Mouse (Mus musculus) Muller cell, postnatal 12 days (primary cell): ENCODE measurements around the gene Dock9.
"Not testable (repeated sequence)": the region's sequence is repeated elsewhere in the genome, so short reads cannot be mapped to it uniquely, and the experiment has no call there.

ENCODE experiments used
- DNase-seq: peaks from one replicate; pipeline ENCODE4 v3.0.0-alpha.2; 2015; ENCODE audit errors: inconsistent ontology term

Dock9 gene

GRCm38 (mm10) chr14:121737277-121737676 is 60.4 kb downstream of the Dock9 start:
- DNase-seq: no peak

DNA sequence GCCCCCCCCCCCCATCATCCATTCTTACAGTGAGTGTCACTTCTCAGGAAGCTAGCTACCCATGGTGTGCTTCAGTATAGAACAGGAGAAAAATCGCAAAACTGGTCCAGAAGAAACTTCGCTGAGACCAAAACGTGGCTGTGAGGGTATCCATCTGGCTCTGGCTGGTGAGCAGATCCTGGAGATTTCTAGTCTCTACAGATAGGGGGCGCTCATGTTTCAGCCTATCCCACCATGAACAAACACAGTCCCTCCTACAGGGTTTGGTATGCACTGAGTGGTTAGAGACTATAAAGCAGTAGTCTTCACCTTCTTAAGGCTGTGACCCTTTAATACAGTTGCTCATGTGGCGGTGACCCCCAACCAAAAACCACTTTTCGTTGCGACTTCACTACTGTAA is 62.0 kb downstream of the Dock9 start:
- no peak for DNase-seq

DNA sequence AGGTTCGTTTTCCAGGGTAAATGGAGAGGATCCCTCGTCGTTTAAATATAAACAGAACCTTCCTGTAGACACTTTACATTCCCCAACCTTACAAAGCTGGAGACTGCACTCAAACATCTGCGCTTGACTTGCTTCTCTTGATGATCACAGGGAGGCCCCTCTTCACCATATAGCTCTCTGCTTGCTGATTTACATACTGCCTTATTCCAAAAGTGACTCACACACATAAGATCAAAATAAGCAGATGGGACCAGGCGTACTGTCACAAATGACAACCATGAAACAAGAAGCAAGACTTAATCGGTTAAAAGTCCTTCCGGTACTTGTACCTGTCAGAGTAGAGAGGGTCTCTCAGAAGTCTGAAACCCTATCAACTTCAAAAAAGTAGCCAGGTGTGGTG is 63.4 kb downstream of the Dock9 start:
- DNase-seq: no peak

GRCm38 (mm10) chr14:121733694-121734093 is 63.9 kb downstream of the Dock9 start:
- DNase-seq: no peak

- DNase-seq: no peak
These were observed 65.4 kb downstream of the Dock9 start for GRCm38 (mm10) chr14:121732196-121732595.

DNA sequence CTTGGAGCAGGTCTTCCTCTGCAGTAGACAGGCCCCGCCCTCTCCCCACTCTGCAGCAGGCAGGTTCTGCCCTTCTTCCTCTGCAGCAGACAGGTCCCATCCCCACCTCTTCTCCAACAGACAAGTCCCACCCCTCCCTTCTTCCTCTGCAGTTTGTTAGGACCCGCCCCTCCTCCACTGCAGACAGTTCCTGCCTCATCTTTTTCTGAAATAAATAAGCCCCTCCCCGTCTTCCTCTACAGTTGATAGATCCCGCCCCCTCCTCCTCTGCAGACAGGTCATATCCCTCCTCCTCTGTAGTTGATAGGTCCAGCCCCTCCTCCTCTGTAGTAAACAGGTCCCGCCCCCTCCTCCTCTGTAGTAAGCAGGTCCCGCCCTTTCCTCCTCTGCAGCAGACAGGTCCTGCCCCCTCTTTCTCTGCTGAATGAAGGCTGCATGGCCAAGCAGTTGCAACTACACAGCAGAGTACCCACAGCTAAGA is 65.9 kb downstream of the Dock9 start:
- no peak for DNase-seq

- DNase-seq: no peak
These were observed 66.7 kb downstream of the Dock9 start for GRCm38 (mm10) chr14:121730966-121731365.

- DNase-seq: no peak
These were observed 69.6 kb downstream of the Dock9 start for GRCm38 (mm10) chr14:121727996-121728395.

GRCm38 (mm10) chr14:121724501-121724900 is 73.1 kb downstream of the Dock9 start:
- DNase-seq: no peak

GRCm38 (mm10) chr14:121722774-121723173 is 74.9 kb downstream of the Dock9 start:
- no peak for DNase-seq

GRCm38 (mm10) chr14:121721431-121721830 is 76.2 kb downstream of the Dock9 start:
- no peak for DNase-seq

DNA sequence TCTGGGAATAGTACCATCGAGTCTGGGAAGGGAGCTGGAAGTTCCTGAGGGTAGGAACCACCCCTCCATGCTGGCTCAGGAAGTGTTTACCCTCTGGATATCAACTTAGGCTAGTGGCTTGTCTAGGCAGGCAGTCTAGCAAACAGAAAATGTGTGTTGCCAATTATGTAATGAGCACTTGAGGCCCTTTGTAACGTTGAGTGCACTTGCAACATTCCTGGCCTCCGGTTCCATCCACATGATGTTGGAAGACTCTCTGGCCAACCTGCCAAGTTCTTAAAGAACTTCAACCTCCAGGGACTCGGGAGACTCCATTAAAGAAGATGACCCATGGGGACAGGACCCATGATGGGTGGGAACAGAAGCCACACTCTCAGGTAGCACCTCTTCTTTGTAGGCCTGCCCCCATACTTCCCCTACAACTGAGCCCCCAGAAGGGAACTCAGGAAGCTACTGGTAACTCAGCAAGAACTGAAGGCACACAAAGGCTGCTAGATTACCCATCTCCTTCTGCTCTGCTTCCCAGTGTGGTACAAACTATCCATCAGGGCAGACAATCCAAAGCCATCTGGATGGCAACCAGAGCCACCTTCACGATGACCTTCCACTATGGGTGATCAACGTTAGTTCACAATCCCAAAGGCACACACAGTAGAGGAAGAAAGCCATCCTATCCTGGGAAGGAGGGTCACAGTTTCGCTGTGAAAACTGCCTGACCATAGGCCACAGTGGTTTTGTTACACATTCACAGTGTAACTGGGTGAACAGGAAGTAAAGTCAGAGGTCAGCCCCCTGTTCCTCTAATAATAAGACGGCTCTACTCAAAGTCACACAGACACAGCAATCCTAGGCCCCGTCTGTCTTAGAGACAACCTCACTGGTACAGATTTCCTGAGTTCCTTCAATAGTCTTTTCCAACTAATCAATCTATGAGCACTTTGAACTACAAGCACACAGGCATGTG is 77.7 kb downstream of the Dock9 start:
- DNase-seq: no peak

DNA sequence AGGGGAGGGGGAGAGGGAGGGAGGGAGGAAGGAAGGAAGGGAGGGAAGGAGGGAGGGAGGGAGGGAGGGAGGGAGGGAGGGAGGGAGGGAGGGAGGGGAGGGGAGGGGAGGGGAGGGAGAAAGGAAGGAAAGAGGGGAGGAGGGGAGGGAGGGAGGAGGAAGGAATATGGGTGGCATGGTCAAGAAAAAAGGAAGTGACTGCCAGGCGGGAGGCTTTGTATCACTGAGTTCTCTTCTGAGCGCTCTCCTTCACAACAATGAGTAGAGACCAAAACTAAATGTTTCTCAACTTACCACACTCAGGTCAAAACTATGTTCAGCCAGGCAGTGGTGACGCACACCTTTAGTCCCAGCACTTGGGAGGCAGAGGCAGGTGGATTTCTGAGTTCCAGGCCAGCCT is 82.8 kb downstream of the Dock9 start:
- DNase-seq: not testable (repeated sequence)

DNA sequence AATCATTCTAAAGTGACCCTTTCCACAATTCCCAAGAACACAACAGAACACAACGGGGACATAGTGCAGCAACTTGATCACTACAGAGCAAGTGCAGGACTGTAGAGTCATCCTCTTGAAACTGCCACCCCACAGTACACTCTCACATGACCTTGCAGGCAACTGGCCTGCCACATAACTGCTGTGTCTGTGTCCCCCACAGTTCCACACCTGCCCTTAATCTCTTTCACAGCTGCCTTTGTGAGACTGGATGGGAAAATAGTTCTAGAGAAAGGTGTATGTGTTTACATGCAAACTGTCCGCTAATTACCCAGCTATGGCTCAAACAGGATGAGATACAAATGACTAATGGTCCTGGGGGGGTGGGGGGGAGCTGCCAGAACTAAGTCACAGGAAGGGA is 83.4 kb downstream of the Dock9 start:
- no peak for DNase-seq

DNA sequence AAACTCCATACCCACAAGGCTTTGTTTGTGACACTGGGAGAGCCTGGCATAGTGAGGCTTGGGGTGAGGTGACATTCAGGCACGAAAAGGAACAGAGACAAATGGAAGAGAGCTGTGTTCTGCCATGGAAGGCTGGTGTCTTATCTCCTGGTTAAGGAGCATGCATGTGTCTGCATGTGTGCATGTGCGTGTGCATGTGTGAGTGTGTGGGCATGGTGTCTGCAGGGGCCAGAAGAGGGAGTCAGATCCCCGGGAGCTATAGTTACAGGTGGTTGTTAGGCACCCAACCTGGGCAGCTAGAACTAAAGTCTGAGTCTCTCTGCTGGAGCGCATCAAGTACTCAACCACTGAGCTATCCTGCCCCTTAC is 83.8 kb downstream of the Dock9 start:
- no peak for DNase-seq

DNA sequence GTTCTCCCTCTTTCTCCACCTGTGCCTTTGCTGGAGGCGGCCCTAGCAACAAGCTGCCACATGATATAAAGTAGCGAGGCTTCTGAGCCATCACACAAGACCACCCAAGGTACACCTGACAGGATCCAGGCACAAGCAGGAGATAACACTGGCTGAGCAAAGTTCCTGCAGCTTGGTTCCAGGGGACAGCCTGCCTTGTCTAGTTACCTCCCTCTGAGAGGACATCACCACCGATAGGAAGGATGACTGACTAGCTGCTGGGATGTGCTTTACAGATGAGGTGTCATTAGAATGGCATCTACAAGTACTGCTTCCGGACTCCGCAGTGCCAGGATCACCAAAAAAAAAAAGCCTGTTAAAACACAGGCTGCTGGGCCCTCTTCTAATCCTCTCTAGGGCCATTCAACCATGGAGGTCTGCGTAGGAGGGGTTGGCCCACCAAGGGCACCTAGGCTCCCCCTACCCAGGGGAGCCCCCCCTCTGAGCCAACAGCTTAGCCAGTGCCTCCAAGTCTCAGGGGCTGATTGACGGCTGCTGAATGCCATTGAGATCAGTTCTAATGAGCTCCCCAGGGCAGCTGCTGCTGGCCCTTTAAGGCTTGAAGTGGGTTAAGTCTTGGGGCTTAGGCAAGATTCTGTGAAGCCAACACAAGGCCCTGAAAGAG is 84.3 kb downstream of the Dock9 start:
- DNase-seq: peak; percentile 53

DNA sequence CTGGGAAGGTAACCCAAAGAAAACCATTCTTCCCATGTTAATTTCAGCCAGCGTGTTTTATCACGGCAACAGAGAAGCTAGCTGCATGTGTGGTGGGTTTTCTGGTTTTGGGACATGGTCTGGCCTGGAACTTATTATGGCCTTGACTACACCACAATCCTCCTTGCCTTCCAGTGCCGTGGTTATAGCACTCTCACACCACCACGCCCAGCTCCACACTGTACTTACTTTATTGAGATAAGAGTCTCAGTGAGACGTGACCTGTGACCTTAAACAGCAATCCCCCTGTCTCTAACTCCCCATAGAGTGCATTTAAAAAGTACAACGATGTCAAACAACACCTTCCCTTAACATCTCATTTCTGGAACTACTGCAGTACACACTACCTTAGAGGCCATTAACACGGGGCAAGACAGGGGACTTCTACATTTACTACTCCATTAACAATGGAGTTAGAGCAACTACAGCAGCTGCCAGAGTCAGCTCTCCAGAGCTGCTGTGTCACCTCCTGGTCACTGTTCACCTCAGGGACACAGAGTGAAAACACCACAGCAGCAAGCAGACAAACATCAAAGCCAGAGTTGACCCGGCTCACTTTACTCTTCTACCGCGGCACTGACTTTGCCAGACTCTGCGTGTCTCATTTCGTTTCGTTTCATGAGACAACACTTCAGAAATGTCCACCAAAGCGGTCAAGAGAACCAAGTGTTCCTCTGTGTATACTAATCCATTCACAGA is 86.4 kb downstream of the Dock9 start:
- no peak for DNase-seq

DNA sequence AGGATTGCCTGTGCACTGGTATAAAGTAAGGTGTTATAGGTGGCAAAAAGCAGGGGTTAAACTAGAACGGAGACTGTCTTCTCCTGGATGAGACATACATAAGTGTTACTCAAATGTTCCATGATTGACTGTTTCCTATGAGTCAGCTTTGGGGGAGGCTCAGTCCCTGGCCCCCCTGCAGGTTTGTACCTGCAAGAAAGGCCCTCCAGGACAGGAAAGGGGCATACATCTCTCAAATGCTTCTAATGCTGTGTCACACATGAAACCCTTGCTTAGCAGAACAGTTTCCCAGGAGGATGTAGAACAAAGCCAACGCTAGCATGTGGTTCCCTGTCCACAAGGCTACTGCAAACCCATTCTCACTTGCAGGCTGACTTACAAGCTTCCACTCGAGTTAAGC is 87.5 kb downstream of the Dock9 start:
- no peak for DNase-seq

DNA sequence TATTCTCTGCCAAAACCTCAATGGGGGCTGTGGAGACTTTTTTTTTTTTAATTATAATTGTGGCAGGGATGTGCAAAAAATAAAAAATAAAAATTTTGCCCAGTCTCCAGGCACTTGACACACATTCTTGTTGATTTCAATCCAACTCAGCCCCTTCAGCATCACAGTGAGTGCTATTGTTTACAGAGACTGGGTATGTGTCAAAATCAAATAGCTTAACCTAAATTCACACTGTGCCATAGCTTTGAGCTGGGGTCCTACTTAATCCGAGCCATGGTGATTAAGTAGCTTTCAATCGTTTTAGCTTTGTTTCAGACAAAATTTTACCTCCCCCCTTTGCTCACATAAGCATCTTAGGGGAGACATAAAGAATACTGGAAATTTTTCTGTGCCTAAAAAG is 89.4 kb downstream of the Dock9 start:
- DNase-seq: peak; percentile 40

GRCm38 (mm10) chr14:121706482-121706901 is 91.1 kb downstream of the Dock9 start:
- DNase-seq: no peak

DNA sequence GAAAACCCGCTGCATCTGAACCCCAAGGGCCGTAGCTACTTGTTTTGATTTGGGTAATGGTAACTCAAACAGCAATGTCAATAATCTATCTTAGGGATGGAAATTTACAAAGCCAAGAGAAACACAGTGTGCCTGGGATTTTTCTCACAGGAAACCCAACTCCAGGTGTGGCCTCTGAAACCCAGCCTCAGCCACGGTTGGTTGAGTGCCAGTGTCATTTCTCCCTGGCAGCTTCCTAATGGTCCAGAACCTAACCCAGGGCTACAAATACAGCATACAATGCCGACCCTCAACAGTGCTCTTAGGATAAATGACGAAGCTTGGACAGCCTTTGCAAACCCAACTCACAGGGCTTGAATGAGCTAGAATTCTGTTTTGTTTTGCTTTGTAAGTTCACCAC is 92.0 kb downstream of the Dock9 start:
- no peak for DNase-seq

DNA sequence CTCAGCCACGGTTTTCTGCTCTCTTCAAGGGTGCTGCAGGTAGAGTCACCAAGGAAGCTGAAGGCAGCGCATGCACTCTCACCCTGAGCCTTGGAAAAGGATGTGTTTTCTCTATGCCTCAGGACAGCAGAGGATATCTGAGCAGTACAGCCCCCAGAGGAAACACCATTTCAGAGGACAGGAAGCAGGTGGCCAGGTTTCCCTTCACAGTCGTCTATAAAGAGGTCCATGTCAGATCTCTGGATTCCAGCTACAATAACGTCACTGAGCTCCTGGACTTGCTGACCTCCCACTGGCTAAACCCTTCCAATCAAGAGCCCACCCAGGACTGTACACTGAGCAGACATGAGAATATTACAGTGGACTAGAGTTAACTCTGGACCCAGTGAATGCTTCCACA is 95.1 kb downstream of the Dock9 start:
- DNase-seq: no peak
